Mouse (Mus musculus): ENCODE measurements around the gene Gfi1b. TPM values are rescaled to one million over a fixed set of nuclear protein-coding genes. Genes with fewer than 3 reads are reported as not detected.

The Gfi1b gene
- total RNA-seq, 2 experiments from 2014 or later, result 3.1 to 7.9 TPM

DNA sequence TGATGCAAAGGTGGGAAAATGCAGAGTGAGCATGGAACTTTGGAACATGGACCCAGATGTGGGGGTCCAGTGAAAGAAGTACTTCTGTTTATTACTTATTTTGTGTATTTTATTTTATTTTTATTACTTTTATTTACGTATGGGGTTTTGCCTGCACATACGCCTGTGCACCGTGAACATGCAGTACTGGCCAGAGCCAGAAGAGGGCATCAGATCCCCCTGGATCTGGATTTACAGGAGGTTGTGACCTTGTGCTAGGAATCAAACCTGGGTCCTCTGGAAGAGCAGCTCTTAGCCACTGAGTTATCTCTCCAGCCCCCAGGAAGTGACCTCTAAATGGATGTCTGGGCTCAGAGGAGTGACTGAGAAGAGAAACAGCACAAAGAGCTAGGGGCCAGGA, 3.1 kb upstream of the Gfi1b start:
- DNase-seq (ENCODE audit: low spot score in 2 of 2), result no peak

DNA sequence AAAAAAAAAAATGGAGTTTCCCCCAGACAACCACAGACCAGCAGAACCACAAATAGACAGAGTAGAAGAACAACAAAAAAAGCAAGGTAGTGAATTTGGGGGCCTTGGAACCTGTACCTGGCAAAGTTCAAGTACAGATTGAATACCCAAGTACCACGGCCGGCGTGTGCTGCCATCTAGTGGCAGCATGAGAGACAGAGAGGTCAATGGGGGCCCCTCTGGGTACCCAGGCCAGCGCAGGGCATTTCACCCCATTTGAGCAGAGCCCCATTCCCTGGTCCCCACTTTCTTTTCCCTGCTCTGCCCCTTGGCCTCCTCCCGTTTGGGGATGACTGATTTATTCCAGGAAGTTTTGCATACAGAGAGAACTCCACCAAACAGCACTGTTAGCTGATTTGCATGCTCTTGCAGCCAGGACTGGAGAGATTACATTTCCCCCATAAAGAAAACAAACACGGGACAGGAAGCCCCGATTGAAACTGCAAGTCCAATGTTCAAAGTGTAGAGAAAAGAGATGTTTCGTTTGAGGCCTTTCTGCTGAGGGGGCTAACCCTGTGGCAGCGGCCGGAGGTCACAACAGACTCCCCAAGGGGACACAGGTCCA, 841 bp upstream of the Gfi1b start:
- DNase-seq (ENCODE audit: low spot score in 2 of 2), result no peak

GRCm38 (mm10) chr2:28621111-28621510, 671 bp downstream of the Gfi1b start:
- DNase-seq (ENCODE audit: low spot score in 2 of 2), result no peak

DNA sequence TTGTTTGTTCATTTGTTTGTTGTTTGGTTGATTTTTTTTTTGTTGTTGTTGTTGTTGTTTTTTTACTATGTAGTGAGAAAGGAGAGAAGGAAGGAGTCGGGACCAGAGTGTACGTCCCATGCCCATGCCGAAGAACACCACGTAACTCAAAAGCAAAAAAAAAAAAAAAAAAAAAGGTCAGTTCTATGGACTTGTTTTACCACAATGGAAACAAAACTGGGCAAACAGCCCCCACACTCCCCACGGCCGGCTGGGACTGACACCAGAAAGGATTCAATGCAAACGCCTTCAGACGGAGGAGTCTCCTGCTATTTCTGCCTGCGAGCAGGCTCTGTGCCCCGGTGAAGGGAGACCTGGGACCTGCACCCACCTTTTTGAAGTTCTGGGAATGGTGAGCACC, 1.3 kb downstream of the Gfi1b start:
- DNase-seq (ENCODE audit: low spot score in 2 of 2), result no peak

DNA sequence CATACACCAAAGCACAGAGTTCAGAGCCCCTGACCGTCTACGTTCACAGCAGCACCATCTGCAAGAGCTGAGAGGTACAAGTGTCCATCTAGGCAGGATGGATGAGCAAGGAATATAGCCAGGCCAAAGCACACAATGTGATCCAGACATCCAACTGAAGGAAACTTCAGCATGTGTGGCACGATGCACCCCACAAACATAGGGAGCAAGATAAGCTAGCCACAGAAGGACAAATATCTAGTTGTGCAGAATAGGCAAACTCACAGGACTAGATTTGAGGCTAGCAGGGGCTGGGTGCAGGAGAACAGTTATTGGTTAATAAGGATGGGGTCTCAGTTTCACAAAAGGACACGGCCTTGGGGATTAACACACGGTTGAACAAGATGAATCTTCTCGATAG, 2.4 kb downstream of the Gfi1b start:
- no peak for DNase-seq (ENCODE audit: low spot score in 2 of 2)

GRCm38 (mm10) chr2:28618777-28619336, 2.9 kb downstream of the Gfi1b start:
- DNase-seq (ENCODE audit: low spot score in 2 of 2), result no peak

- no peak for DNase-seq (ENCODE audit: low spot score in 2 of 2)
These were observed 4.0 kb downstream of the Gfi1b start for GRCm38 (mm10) chr2:28617498-28618486.

DNA sequence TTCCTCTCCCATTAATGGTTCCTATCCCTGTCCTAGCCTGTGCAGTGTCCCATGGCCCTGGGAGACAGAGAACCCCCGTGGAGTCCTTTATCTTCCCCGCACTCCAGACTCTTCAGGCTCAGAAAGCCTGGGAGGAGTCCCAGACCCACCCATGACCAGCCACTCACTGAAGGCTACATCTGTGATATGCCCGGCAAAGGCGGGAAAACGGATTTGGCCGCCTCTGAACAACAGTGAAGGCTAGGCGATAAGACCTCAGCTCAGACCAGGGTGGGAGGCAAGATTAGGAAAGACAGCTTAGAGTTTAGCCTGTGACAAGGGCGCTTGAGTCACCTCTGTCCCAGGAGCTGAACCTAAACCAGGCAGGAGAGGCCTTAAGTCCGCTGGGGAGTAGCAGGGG, 4.9 kb downstream of the Gfi1b start:
- DNase-seq (ENCODE audit: low spot score in 2 of 2), result no peak

DNA sequence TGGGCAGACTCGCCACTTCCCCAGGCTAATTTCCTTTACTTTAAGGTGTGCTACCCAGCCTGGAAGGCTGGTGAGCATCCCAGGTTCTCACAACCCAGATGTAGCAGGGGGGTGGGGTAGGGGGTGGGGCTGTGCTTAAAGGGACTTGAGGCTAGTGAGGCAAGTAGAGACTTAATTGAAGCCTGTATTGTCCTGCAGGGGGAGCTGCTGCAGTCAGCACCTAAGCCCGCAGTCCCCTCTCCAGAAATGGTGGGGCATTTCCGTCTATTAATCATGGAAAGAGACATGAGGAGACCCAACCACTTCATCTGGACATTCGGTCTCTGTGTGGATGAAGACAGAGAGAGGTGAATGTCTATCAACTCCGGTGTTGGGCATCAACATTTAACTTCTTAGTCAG, 5.4 kb downstream of the Gfi1b start:
- no peak for DNase-seq (ENCODE audit: low spot score in 2 of 2)

DNA sequence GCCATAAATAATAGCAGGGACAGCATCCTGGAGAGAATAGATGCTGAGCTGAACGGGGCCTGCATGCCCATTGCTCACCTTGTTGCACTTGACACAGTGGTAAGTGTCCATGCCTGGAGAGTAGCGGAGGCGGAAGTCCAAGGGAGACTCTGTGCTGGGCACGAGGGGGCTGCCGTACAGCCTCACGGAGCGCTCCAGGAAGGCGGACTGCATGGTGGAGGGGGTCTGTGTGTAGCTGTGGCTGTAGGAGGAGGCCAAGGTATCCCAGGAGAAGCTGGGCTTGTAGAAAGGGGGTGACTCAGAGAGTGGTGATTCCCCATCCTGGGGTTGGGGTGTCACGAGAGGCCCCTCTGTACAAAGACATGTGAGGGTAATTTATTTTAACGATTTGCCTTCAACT, 8.2 kb downstream of the Gfi1b start:
- no peak for DNase-seq (ENCODE audit: low spot score in 2 of 2)

- DNase-seq (ENCODE audit: low spot score in 2 of 2), result no peak
These were observed 9.2 kb downstream of the Gfi1b start for GRCm38 (mm10) chr2:28612436-28613063.

GRCm38 (mm10) chr2:28611407-28611787, 10.4 kb downstream of the Gfi1b start:
- DNase-seq (ENCODE audit: low spot score in 2 of 2), result no peak

- DNase-seq (ENCODE audit: low spot score in 2 of 2), result no peak
These were observed 10.9 kb downstream of the Gfi1b start for GRCm38 (mm10) chr2:28610716-28611406.

DNA sequence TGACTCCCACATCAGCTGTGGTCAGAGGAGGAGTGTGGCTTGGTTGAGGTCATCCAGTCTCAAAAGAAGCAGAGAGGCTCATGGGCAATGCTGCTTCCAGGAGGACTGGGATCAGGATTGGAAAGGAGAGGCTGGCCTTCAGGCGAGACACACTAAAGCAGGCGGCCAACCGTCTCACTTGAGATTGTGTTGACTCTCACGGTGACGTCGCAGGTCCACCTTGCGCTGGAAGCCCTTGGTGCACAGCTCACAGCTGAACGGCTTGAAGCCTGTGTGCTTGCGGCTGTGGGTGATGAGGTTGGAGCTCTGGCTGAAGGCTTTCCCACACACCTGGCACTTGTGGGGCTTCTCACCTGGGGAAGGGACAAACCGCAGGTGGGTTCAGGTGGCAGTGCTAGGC, 11.9 kb downstream of the Gfi1b start:
- no peak for DNase-seq (ENCODE audit: low spot score in 2 of 2)

- no peak for DNase-seq (ENCODE audit: low spot score in 2 of 2)
These were observed 14.2 kb downstream of the Gfi1b start for GRCm38 (mm10) chr2:28607341-28608165.

GRCm38 (mm10) chr2:28606601-28607340, 15.0 kb downstream of the Gfi1b start:
- no peak for DNase-seq (ENCODE audit: low spot score in 2 of 2)

DNA sequence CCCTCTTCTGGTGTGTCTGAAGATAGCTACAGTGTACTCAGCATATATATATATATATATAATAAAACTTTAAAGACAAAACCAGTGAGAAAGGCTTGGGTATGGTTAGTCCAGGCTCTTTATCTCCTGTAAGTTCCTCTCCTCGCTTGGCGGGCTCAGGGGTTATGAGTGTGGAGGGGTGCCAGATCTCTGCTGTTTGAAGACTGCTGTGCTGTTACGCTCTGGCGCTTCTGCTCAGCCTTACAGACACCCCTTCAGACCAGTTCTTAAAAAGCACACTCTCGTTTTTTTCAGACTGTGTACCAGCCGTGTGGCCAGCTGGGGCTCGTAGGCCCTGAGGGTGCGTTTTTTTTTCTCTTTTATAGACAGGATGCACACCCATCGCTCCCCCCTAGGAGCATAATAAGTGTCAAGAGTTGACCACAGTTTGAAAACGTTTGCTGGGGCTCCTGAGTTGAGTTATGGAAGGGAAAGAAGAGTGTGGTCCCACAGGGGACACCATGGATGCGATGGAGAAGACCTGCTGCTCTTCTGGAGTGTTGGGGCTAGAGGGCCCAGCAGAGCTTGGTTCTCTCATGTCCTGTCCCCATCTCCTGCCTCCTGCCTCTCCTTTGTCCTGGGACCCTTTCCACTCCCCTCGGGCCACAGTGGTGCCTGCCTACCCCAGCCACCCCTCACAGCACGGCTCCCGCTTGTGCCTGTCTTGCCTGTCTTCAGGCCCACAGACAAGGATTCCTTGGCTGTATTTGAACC, 15.8 kb downstream of the Gfi1b start:
- no peak for DNase-seq (ENCODE audit: low spot score in 2 of 2)

- no peak for DNase-seq (ENCODE audit: low spot score in 2 of 2)
These were observed 18.2 kb downstream of the Gfi1b start for GRCm38 (mm10) chr2:28603542-28603941.
